Mouse (Mus musculus) stomach, postnatal 0 days (tissue): ENCODE measurements at regions not wholly inside any gene's neighbourhood (a gene's known extent, or its start where the extent isn't known, plus 50 kb on each side); places are given as distances from the start of the nearest gene placed in this dataset.

Experiments used
- ATAC-seq: fragments of 200-750 bp; cut with Nextera tagmentation; 2 replicates; pipeline ENCODE4 v1.8.0; 2017; ENCODE audit not compliant: low FRiP score, low TSS enrichment
- DNase-seq: peaks from one replicate; pipeline ENCODE4 v3.0.0-alpha.2; 2016; ENCODE audit warnings: low spot score
- H3K27ac ChIP-seq: fragments of 300-500 bp; sonication (generic); replicated peaks from 2 replicates; pipeline ENCODE4 v1.5.1; 2014; ENCODE audit warnings: mild to moderate bottlenecking, control low read depth
- H3K27me3 ChIP-seq: fragments of 300-500 bp; sonication (generic); 2 replicates; pipeline ENCODE4 v1.6.1; 2014; ENCODE audit warnings: low read length; ENCODE audit not compliant: control insufficient read depth, insufficient read depth
- H3K36me3 ChIP-seq: fragments of 300-500 bp; sonication (generic); 2 replicates; pipeline ENCODE4 v1.6.1; 2014; ENCODE audit warnings: low read length, mixed read lengths; ENCODE audit not compliant: control insufficient read depth, insufficient read depth
- H3K4me1 ChIP-seq: fragments of 300-500 bp; sonication (generic); replicated peaks from 2 replicates; pipeline ENCODE4 v1.6.1; 2014; ENCODE audit warnings: antibody characterized with exemption; ENCODE audit not compliant: control insufficient read depth, insufficient read depth
- H3K4me2 ChIP-seq: fragments of 300-500 bp; sonication (generic); replicated peaks from 2 replicates; pipeline ENCODE4 v1.6.1; 2014; ENCODE audit warnings: low read depth, mild to moderate bottlenecking, control low read depth, moderate library complexity
- H3K4me3 ChIP-seq: fragments of 300-500 bp; sonication (generic); 2 replicates; pipeline ENCODE4 v1.5.1; 2014; ENCODE audit warnings: low read depth, low read length, control low read depth
- H3K9ac ChIP-seq: fragments of 300-500 bp; sonication (generic); 2 replicates; pipeline ENCODE4 v1.6.1; 2014; ENCODE audit warnings: mild to moderate bottlenecking, low read length, control low read depth, mixed read lengths
- H3K9me3 ChIP-seq: fragments of 300-500 bp; sonication (generic); 2 replicates; pipeline ENCODE4 v1.6.1; 2016; ENCODE audit warnings: low read length; ENCODE audit not compliant: control insufficient read depth
- CTCF ChIP-seq: IDR thresholded peaks from 2 replicates; pipeline ENCODE4 v1.5.1; 2016; ENCODE audit warnings: antibody characterized with exemption, low read depth, mild to moderate bottlenecking, moderate library complexity
- EP300 ChIP-seq: optimal IDR thresholded peaks from 2 replicates; pipeline ENCODE3; 2016; ENCODE audit warnings: antibody characterized with exemption
- WGBS: fragments of 180-500 bp; shearing (Covaris S2); extraction: QIAGEN DNeasy Blood & Tissue Kit; methylation state at CpG from one replicate; pipeline ENCODE4 v1.1.7; 2014; 5-methylcytosine and 5-hydroxymethylcytosine counted together

GRCm38 (mm10) chr13:26154701-26155471 is 615.1 kb downstream of the Hdgfl1 start:
- 19% methylated on average over 12 of the region's 12 CpGs for WGBS
- Histone ChIP-seq H3K4me1 (0 out of 2 replicates have a peak, but pooled peaks cover 2% of the 10 kb centered on the region), H3K9ac (no peak overlapping the region), H3K36me3 (no peaks in the 10 kb centered on the region), H3K27ac (peak overlapping the region; percentile 31; the same call in 1 of the 2 replicates), H3K4me2 (no peak overlapping the region; the same call in 1 of the 2 replicates), H3K27me3 (no peaks in the 10 kb centered on the region), H3K4me3 (no peak overlapping the region), H3K9me3 (no peaks in the 10 kb centered on the region)
- ATAC-seq: peak; percentile 97
- peak; percentile 80 for DNase-seq
- TF ChIP-seq CTCF (no peak), EP300 (no peak)

GRCm38 (mm10) chr13:26154251-26154650 is 615.7 kb downstream of the Hdgfl1 start:
- no peaks in the 10 kb centered on the region for H3K9me3 ChIP-seq
- TF ChIP-seq EP300 (no peak), CTCF (no peak)
- H3K27me3 ChIP-seq: no peaks in the 10 kb centered on the region
- DNase-seq: no peak
- no peak overlapping the region for H3K4me3 ChIP-seq
- H3K9ac ChIP-seq: no peak overlapping the region
- no peak overlapping the region for H3K4me2 ChIP-seq
- no peak overlapping the region for H3K27ac ChIP-seq
- 28% methylated on average over 1 of the region's 1 CpGs for WGBS
- no peak for ATAC-seq
- no peaks in the 10 kb centered on the region for H3K36me3 ChIP-seq
- 0 out of 2 replicates have a peak, but pooled peaks cover 2% of the 10 kb centered on the region for H3K4me1 ChIP-seq

GRCm38 (mm10) chr13:26153093-26153492 is 616.9 kb downstream of the Hdgfl1 start:
- Histone ChIP-seq H3K27ac (no peak overlapping the region), H3K4me3 (no peak overlapping the region), H3K9me3 (no peaks in the 10 kb centered on the region), H3K9ac (no peak overlapping the region), H3K4me1 (0 out of 2 replicates have a peak, but pooled peaks cover 2% of the 10 kb centered on the region), H3K27me3 (no peaks in the 10 kb centered on the region), H3K36me3 (no peaks in the 10 kb centered on the region), H3K4me2 (no peak overlapping the region)
- DNase-seq (no peak), ATAC-seq (no peak)
- WGBS: 63% methylated on average over 2 of the region's 2 CpGs
- TF ChIP-seq CTCF: no peak
- TF ChIP-seq EP300: no peak

- Histone ChIP-seq H3K4me1 (0 out of 2 replicates have a peak, but pooled peaks cover 2% of the 10 kb centered on the region), H3K27ac (no peak overlapping the region), H3K4me3 (no peak overlapping the region), H3K9me3 (no peaks in the 10 kb centered on the region), H3K36me3 (no peaks in the 10 kb centered on the region), H3K4me2 (no peak overlapping the region), H3K27me3 (no peaks in the 10 kb centered on the region), H3K9ac (no peak overlapping the region)
- ATAC-seq (no peak), DNase-seq (no peak)
- TF ChIP-seq CTCF (no peak), EP300 (no peak)
- 55% methylated on average over 1 of the region's 1 CpGs for WGBS
These were observed 619.5 kb downstream of the Hdgfl1 start for GRCm38 (mm10) chr13:26150426-26150825.

GRCm38 (mm10) chr13:26142811-26143210 is 627.2 kb downstream of the Hdgfl1 start:
- DNase-seq (no peak), ATAC-seq (no peak)
- TF ChIP-seq CTCF: no peak
- TF ChIP-seq EP300: no peak
- Histone ChIP-seq H3K4me3 (no peak overlapping the region), H3K9ac (no peak overlapping the region), H3K36me3 (no peaks in the 10 kb centered on the region), H3K4me2 (no peak overlapping the region), H3K4me1 (no peaks in the 10 kb centered on the region), H3K27ac (no peak overlapping the region), H3K9me3 (no peaks in the 10 kb centered on the region), H3K27me3 (no peaks in the 10 kb centered on the region)
- 85% methylated on average over 2 of the region's 2 CpGs for WGBS

GRCm38 (mm10) chr13:26119363-26119762 is 650.6 kb downstream of the Hdgfl1 start:
- Histone ChIP-seq H3K9ac (no peak overlapping the region), H3K27ac (no peak overlapping the region), H3K4me1 (no peaks in the 10 kb centered on the region), H3K9me3 (no peaks in the 10 kb centered on the region), H3K27me3 (no peaks in the 10 kb centered on the region), H3K4me3 (no peak overlapping the region), H3K36me3 (no peaks in the 10 kb centered on the region), H3K4me2 (no peak overlapping the region)
- 78% methylated on average over 1 of the region's 1 CpGs for WGBS
- ATAC-seq (no peak), DNase-seq (no peak)
- TF ChIP-seq EP300 (no peak), CTCF (no peak)
